Mouse (Mus musculus): ENCODE data around the gene Pikfyve.

Gene Pikfyve

DNA sequence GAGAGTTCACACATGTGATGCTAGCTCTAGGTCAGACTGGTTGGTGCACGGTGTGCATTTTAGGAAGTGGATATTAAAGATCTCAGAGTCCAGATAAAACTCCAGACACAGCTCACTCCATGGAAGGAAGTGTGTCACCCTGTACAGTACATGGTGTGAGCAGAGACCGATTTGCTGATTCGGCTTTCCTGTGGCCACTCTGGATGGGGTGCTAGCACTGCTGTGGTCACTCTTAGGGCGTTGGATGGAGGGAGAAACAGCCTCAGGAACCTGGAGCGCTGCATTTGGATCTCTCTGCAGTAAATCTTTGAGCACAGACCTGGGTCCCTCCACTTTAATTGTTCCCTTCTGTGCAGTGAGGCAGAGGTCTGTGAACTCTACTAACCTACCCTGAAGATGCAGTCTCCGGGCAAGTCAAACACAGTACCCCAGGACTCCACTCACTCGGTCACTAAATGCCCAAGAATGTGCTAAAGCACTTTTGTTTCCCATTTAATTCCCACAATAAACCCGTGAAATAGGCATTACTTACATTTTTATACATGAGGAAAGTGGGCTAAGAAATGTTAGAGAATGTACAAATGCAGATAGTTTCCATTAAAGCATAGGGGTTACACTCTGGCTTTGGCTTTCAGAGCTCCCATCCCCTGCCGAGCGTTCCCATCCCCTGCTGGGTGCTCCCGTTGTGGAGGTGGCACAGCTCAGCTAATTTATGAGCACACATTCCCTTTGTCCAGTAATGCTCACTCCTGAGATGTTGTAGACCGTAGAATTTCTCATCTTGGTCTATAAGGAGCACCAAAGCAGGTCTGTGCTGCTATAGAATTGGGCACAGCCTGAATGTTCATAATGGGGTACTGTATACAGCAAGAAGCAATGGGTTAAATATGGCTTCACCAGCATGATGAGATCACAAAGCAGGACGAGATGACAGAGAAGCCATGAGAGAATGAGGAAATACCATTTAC lies 127.9 kb downstream of the Pikfyve start:
- no peak for DNase-seq

DNA sequence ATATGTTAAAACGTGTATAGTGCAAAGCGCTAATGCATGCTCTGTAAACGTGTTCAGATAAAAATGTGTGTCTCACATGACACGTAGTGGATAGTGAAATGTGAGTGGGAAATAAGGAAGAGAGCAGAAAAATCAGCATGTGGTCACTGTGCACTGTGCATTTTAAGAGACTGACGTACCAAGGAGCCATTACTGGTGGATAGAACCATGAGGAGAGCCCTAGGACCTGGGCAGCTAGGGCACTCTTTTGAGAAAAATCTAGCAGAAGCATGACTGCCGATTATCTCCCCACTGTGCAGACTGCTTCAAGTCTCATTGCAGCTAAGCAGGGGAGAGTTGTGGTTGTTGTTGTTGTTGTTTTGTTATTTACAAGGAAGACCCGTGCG lies 128.5 kb downstream of the Pikfyve start:
- no peak for DNase-seq
